Mouse (Mus musculus) intestine, embryonic 15.5 days (tissue): ENCODE measurements around the gene Pbp2. TPM values are rescaled to one million over a fixed set of nuclear protein-coding genes. Genes with fewer than 3 reads are reported as not detected.

ENCODE experiments used
- ATAC-seq: fragments of 200-750 bp; cut with Nextera tagmentation; 2 replicates; pipeline ENCODE4 v1.8.0; 2017; ENCODE audit warnings: moderate TSS enrichment, moderate library complexity
- H3K27ac ChIP-seq: fragments of 300-500 bp; sonication (generic); 2 replicates; pipeline ENCODE4 v1.5.1; 2015; ENCODE audit warnings: mild to moderate bottlenecking, inconsistent platforms
- H3K27me3 ChIP-seq: fragments of 300-500 bp; sonication (generic); replicated peaks from 2 replicates; pipeline ENCODE4 v1.6.1; 2015; ENCODE audit warnings: inconsistent platforms
- H3K36me3 ChIP-seq: fragments of 300-500 bp; sonication (generic); 2 replicates; pipeline ENCODE4 v1.6.1; 2015; ENCODE audit warnings: inconsistent platforms
- H3K4me1 ChIP-seq: fragments of 300-500 bp; sonication (generic); replicated peaks from 2 replicates; pipeline ENCODE4 v1.6.1; 2015; ENCODE audit warnings: inconsistent platforms
- H3K4me2 ChIP-seq: fragments of 300-500 bp; sonication (generic); replicated peaks from 2 replicates; pipeline ENCODE4 v1.6.1; 2015; ENCODE audit warnings: mild to moderate bottlenecking, inconsistent platforms
- H3K4me3 ChIP-seq: fragments of 300-500 bp; sonication (generic); replicated peaks from 2 replicates; pipeline ENCODE4 v1.5.1; 2015; ENCODE audit warnings: inconsistent platforms
- H3K9ac ChIP-seq: fragments of 300-500 bp; sonication (generic); 2 replicates; pipeline ENCODE4 v1.6.1; 2015; ENCODE audit warnings: inconsistent platforms
- H3K9me3 ChIP-seq: fragments of 300-500 bp; sonication (generic); 2 replicates; pipeline ENCODE4 v1.6.1; 2016; ENCODE audit warnings: inconsistent platforms
- whole genome bisulfite sequencing: fragments of 180-500 bp; shearing (Covaris S2); methylation state at CpG from one replicate; pipeline ENCODE4 v1.1.7; 2015; 5-methylcytosine and 5-hydroxymethylcytosine counted together
- polyA plus RNA-seq: library from polyadenylated mRNA; unstranded; fragments of >200 nt; fragmentation: Nextera tagmentation; extraction: Ambion mirVana; gene quantifications from 2 replicates; pipeline ENCODE4 v1.2.1, GENCODE M21; 2015

Pbp2 gene
- polyA plus RNA-seq, 1 experiment from 2014 or later, result 0.25 TPM

DNA sequence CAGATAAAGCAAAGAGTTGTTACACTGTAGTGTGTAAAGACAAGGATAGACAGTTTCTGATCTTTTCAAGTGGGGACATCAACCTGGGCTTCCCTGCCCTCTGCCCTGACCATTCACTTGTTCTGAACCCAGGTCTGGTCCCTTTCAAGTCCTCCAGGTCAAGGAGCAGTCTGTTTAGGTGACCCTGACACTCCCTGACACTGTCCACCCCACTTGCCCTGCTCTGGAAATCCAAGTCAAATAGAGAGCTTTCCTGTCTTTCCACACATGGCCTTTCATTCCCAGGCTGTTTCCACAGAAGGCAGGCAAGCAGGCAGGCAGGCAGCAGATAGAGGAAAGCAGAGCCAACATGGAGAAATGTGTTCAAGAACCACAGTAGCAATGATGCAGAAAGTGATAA lies 41.8 kb downstream of the Pbp2 start:
- Histone ChIP-seq H3K4me1 (no peaks in the 10 kb centered on the region), H3K27me3 (no peaks in the 10 kb centered on the region), H3K4me3 (no peak overlapping the region), H3K9me3 (no peaks in the 10 kb centered on the region), H3K9ac (no peak overlapping the region), H3K36me3 (no peaks in the 10 kb centered on the region), H3K27ac (no peak overlapping the region), H3K4me2 (no peak overlapping the region)
- no peak for ATAC-seq

DNA sequence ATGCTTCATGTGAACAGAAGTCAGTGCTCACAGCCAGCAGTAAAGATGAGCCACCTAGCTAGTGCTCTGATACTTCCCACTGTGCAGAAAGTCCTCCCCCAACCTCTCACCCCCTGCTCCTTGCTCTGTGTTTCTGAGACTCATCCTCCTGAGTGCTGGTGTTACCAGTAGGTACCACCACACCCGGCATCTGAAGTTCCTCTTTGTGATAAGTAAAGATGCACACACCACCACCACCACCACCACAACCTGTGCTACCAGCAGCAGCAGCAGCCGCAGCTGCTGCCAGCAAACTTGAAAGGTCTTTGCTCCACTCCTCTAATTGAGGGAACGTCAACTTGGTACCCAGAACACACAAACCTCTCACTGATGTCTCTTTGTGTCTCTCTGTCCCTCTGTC lies 43.0 kb downstream of the Pbp2 start:
- no peak for ATAC-seq
- no peak overlapping the region for H3K27ac ChIP-seq
- H3K4me3 ChIP-seq, result no peak overlapping the region
- WGBS, result 68% methylated on average over 3 of the region's 3 CpGs
- no peak overlapping the region for H3K4me2 ChIP-seq
- no peaks in the 10 kb centered on the region for H3K4me1 ChIP-seq
- no peaks in the 10 kb centered on the region for H3K9me3 ChIP-seq
- H3K36me3 ChIP-seq, result no peaks in the 10 kb centered on the region
- no peaks in the 10 kb centered on the region for H3K27me3 ChIP-seq
- H3K9ac ChIP-seq, result no peak overlapping the region

DNA sequence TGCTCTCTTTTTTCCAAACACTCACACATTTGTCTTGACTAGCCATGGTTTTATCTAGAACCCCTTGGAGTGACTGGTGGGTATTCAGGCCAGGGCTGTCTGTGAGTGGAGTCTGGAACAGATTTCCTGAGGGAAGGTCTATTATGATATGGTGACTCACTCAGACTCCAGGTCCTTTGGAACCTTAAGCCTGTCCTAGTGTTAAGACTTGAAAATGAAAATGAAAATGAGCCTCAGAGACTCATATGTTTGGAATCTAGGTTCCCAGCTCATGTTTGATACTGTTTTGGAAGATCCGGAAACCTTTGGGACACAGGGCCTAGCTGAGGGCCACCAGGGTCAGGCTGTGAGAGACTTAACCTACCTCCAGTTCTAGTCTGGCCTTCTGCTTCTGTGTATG lies 44.1 kb downstream of the Pbp2 start:
- Histone ChIP-seq H3K4me3 (no peak overlapping the region), H3K4me2 (no peak overlapping the region), H3K9ac (no peak overlapping the region), H3K27me3 (no peaks in the 10 kb centered on the region), H3K4me1 (no peaks in the 10 kb centered on the region), H3K9me3 (no peaks in the 10 kb centered on the region), H3K36me3 (no peaks in the 10 kb centered on the region), H3K27ac (no peak overlapping the region)
- WGBS, result 91% methylated on average over 1 of the region's 1 CpGs
- no peak for ATAC-seq

DNA sequence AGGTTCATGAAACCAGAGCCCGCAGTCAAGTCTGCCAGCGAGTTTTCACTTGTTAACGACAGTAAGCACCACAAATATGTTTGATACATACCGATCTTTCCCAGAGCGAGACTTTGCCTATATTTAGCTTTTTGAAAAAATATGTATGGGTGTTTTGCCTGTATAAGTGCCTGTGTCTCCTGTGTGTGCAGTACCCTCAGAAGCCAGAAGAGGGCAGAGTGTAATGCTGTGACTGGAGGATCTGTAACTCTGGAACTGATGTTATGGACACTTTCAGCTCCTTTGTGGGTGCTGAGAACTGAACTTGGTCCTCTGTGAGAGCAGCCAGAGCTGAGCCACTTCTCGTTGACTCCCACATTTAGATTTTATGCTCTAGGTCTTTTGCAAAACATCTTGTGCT lies 46.1 kb downstream of the Pbp2 start:
- no peak for ATAC-seq
- 98% methylated on average over 6 of the region's 6 CpGs for WGBS

DNA sequence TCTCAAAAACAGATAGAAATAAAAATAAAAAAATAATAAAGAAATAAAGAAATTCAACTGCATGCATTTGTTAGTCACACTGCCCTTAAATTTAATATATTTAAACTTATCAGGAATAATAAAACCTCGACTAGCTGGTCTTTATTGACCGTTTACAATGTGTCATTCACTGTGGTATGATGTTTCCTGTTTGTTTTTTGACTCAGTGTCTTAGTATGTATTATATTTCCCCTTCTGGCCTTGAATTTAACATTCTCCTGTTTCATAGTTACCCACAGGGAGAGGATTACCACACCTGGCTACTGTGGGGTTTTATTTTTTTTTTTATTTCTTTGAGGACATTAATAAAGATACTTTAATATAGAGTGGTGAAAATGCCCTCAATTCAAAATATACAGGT lies 47.6 kb downstream of the Pbp2 start:
- no peaks in the 10 kb centered on the region for H3K36me3 ChIP-seq
- H3K4me2 ChIP-seq, result no peak overlapping the region
- no peak overlapping the region for H3K9ac ChIP-seq
- no peaks in the 10 kb centered on the region for H3K9me3 ChIP-seq
- 54% methylated on average over 2 of the region's 2 CpGs for WGBS
- ATAC-seq, result no peak
- no peak overlapping the region for H3K4me3 ChIP-seq
- no peaks in the 10 kb centered on the region for H3K4me1 ChIP-seq
- no peak overlapping the region for H3K27ac ChIP-seq
- H3K27me3 ChIP-seq, result no peaks in the 10 kb centered on the region

More for the DNA sequence above, 46.1 kb downstream of the Pbp2 start:
- Histone ChIP-seq H3K9me3 (no peaks in the 10 kb centered on the region), H3K27me3 (no peaks in the 10 kb centered on the region), H3K4me2 (no peak overlapping the region), H3K4me3 (no peak overlapping the region), H3K36me3 (no peaks in the 10 kb centered on the region), H3K9ac (no peak overlapping the region), H3K27ac (no peak overlapping the region), H3K4me1 (no peaks in the 10 kb centered on the region)

DNA sequence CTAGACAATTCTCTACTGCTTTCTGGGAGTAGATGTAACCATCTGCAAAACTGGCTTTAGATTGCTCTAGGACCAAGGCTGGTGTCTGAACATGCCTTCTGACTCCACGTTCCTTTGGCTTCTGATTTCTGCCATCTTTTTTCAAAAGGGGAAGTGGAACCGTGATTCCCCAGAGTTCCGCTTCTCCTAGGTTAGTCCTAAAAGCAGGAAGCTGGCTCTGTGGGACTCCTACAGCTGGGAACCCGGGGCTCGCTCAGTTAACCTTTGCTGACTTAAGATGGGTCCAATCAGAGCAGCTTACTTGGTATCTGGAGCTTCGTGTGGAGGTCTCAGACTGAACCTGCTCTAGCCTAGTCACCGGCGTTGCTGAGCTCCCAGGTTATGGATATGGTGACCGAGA lies 49.1 kb downstream of the Pbp2 start:
- Histone ChIP-seq H3K9ac (no peak overlapping the region), H3K4me1 (no peaks in the 10 kb centered on the region), H3K36me3 (no peaks in the 10 kb centered on the region), H3K9me3 (no peaks in the 10 kb centered on the region), H3K27ac (no peak overlapping the region), H3K4me3 (no peak overlapping the region), H3K27me3 (no peaks in the 10 kb centered on the region), H3K4me2 (no peak overlapping the region)
- no peak for ATAC-seq
- 89% methylated on average over 9 of the region's 9 CpGs for WGBS

DNA sequence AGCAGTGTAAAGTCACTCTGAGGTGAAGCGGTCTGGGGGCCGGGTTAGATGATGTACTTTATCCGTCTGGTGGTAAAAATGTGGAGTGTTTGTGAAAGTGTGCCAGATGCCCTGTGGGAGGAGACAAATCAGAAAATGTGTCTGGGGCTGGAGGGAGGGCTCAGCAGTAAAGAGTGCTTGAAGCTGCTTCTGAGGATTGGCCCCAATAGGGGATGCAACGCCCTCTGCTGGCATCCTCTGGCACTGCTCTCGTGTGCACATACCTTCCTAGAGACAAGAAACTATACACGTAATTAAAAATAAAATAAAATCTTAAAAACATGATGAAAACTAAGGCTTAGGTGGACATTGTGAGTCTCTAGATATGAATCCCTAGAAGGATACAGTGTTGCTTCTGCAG lies 49.8 kb downstream of the Pbp2 start:
- no peaks in the 10 kb centered on the region for H3K36me3 ChIP-seq
- no peaks in the 10 kb centered on the region for H3K9me3 ChIP-seq
- ATAC-seq, result no peak
- H3K4me3 ChIP-seq, result no peak overlapping the region
- no peaks in the 10 kb centered on the region for H3K27me3 ChIP-seq
- H3K9ac ChIP-seq, result no peak overlapping the region
- H3K4me1 ChIP-seq, result no peaks in the 10 kb centered on the region
- no peak overlapping the region for H3K27ac ChIP-seq
- H3K4me2 ChIP-seq, result no peak overlapping the region
- WGBS, result 90% methylated on average over 6 of the region's 6 CpGs

Other genes with a start within 250 kb of the Pbp2 start
- 8.8 and 10.9 TPM in 2 replicates for gene Gprc5a, start 244.8 kb downstream of the Pbp2 start, polyA plus RNA-seq
- not detected in 2 replicates for gene Gprc5d, start 192.1 kb downstream of the Pbp2 start, polyA plus RNA-seq
- gene Fam234b, start 112.4 kb downstream of the Pbp2 start, polyA plus RNA-seq, result 36.3 and 42.0 TPM in 2 replicates
- 45.1 and 58.0 TPM in 2 replicates for gene Hebp1, start 112.4 kb downstream of the Pbp2 start, polyA plus RNA-seq
- 0.41 and 0.47 TPM in 2 replicates for gene Gsg1, start 56.1 kb downstream of the Pbp2 start, polyA plus RNA-seq
- 45.7 and 49.4 TPM in 2 replicates for gene Emp1, start 52.1 kb upstream of the Pbp2 start, polyA plus RNA-seq